Mouse (Mus musculus) kidney, adult 2 months (tissue): ENCODE data around the gene 1700020A23Rik. TPM values are rescaled to one million over a fixed set of nuclear protein-coding genes. Genes with fewer than 3 reads are reported as not detected.

Source experiments
- DNase-seq: peaks from one replicate; pipeline ENCODE4 v3.0.0; 2021
- H3K27ac ChIP-seq: fragments of 200-500 bp; 2 replicates; pipeline ENCODE4 v1.5.1; 2012; ENCODE audit warnings: low read depth, low read length, control low read depth, inconsistent platforms; ENCODE audit not compliant: insufficient read depth
- H3K27me3 ChIP-seq: fragments of 200-500 bp; replicated peaks from 2 replicates; pipeline ENCODE4 v1.6.1; 2012; ENCODE audit warnings: mild to moderate bottlenecking, moderate library complexity, low read length, inconsistent platforms; ENCODE audit not compliant: control insufficient read depth, insufficient read depth
- H3K36me3 ChIP-seq: fragments of 200-500 bp; 2 replicates; pipeline ENCODE4 v1.6.1; 2012; ENCODE audit warnings: mild to moderate bottlenecking, moderate library complexity, low read length, inconsistent platforms; ENCODE audit not compliant: control insufficient read depth, insufficient read depth
- H3K4me1 ChIP-seq: fragments of 200-500 bp; 2 replicates; pipeline ENCODE4 v1.6.1; 2011; ENCODE audit warnings: low read length; ENCODE audit not compliant: control insufficient read depth, insufficient read depth
- H3K4me3 ChIP-seq: fragments of 200-500 bp; 2 replicates; pipeline ENCODE4 v1.5.1; 2011; ENCODE audit warnings: mild to moderate bottlenecking, low read depth, low read length, control low read depth; ENCODE audit not compliant: insufficient read depth
- CTCF ChIP-seq: fragments of 200-500 bp; conservative IDR thresholded peaks from 2 replicates; pipeline ENCODE4 v1.5.1; 2011; ENCODE audit warnings: low read depth, mild to moderate bottlenecking, control low read depth, low read length, moderate library complexity, mixed read lengths; ENCODE audit not compliant: insufficient read depth, insufficient read length
- POLR2A ChIP-seq: fragments of 200-500 bp; IDR thresholded peaks from one replicate; pipeline ENCODE4 v1.6.1; 2011; ENCODE audit warnings: low read depth, low read length, control low read depth
- WGBS: fragments of 180-500 bp; shearing (Covaris S2); methylation state at CpG from one replicate; pipeline ENCODE4 v1.1.7; 2018; 5-methylcytosine and 5-hydroxymethylcytosine counted together
- polyA plus RNA-seq: library from polyadenylated mRNA; depleted of rRNA; stranded (reverse); fragments of >200 nt; gene quantifications from 2 replicates; pipeline ENCODE4 v1.2.3, GENCODE M21; 2012; rRNA removed

The 1700020A23Rik gene
- polyA plus RNA-seq, 1 experiment = 0.19 TPM

DNA sequence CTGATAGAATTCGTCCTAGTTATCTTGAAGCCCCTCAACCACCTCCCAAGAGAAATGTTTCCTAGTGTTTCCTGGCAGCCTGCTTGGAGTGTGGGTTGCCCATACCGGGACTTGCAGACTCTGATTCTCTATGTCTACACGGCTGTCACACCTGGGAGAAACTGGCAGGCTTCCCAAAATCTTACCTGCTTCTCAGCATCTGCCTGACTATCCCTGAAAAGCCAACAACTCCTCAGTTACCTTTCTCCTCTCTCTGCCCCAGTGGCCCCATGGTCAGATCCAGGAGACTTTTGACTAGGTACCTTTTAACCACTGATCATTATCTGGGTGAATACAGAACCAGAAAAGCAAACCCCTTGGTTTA is 46.6 kb downstream of the 1700020A23Rik start:
- DNase-seq = peak; percentile 13
- TF ChIP-seq POLR2A = no peak
- TF ChIP-seq CTCF = no peak
- WGBS = 32% methylated on average over 3 of the region's 3 CpGs
- Histone ChIP-seq H3K27ac (no peak overlapping the region), H3K4me3 (0 out of 2 replicates have a peak overlapping the region, but pooled peaks have one; percentile 2), H3K4me1 (peaks cover 16% of the 10 kb centered on the region), H3K36me3 (no peaks in the 10 kb centered on the region), H3K27me3 (no peaks in the 10 kb centered on the region)

DNA sequence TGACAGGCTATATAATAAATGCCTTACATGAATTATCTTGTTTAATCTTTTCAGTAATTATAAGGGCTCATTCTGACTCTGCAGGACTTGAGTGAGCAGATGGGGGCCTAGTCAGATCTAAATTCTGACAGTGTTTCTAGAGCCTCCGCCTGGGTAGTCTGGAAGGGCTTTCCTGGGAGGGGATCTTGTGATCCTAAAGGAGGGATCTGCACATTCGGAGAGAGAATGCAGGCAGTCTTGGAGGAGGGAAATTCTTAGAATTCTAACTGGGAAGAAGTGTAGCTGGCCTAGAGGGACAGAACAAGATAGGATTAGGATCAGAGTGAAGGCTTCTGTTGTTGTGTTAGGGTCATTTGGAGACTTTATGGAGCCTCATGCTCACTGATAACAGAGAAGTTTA is 47.2 kb downstream of the 1700020A23Rik start:
- TF ChIP-seq POLR2A (no peak), CTCF (no peak)
- no peak for DNase-seq
- WGBS = 61% methylated on average over 2 of the region's 2 CpGs
- no peaks in the 10 kb centered on the region for H3K27me3 ChIP-seq
- peaks cover 16% of the 10 kb centered on the region for H3K4me1 ChIP-seq
- no peaks in the 10 kb centered on the region for H3K36me3 ChIP-seq
- H3K27ac ChIP-seq = no peak overlapping the region
- H3K4me3 ChIP-seq = no peak overlapping the region

- Histone ChIP-seq H3K27ac (peak overlapping the region; percentile 26; the same call in 1 of the 2 replicates), H3K27me3 (no peaks in the 10 kb centered on the region), H3K4me3 (no peak overlapping the region; the same call in 1 of the 2 replicates), H3K4me1 (peaks cover 23% of the 10 kb centered on the region), H3K36me3 (no peaks in the 10 kb centered on the region)
- TF ChIP-seq CTCF (no peak), POLR2A (no peak)
- WGBS = 59% methylated on average over 6 of the region's 6 CpGs
- peak; percentile 27 for DNase-seq
These were observed 48.4 kb downstream of the 1700020A23Rik start for GRCm38 (mm10) chr2:130453421-130453820.

DNA sequence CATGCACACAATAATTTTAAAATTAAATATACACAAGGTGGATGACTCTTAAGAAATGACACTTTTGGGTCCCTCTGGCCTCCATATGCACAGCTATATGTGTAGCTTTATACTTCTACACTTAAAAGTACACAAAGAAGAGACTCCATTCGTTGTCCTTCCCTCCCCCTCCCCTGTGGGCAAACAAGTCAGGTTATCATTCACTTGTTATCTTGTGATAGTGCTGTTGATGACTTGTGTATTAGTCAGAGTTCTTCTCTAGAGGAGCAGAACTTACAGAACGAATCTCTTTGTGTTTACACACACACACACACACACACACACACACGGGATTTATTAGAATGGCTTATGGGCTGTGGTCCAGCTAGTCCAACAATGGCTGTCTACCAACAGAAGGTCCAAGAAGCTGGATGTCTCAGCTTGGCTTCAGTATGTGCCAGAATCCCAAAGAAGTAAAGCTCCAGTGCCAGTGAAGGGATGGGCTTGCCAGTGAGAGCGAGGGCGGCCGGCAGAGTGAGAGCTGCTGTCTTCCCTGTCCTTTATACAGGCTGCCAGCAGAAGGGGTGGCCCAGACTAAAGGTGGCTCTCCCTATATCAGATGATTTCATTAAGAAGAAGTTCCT is 49.8 kb downstream of the 1700020A23Rik start:
- Histone ChIP-seq H3K27me3 (no peaks in the 10 kb centered on the region), H3K27ac (no peak overlapping the region), H3K4me3 (no peak overlapping the region), H3K4me1 (peaks cover 17% of the 10 kb centered on the region), H3K36me3 (no peaks in the 10 kb centered on the region)
- TF ChIP-seq POLR2A = no peak
- no peak for TF ChIP-seq CTCF
- 77% methylated on average over 6 of the region's 6 CpGs for WGBS
- peak; percentile 7 for DNase-seq

Other genes starting within 250 kb of the 1700020A23Rik start
- gene Snrpb, start 225.9 kb upstream of the 1700020A23Rik start, polyA plus RNA-seq = 193 and 194 TPM in 2 replicates
- not detected in 2 replicates for gene Tmc2, start 210.1 kb upstream of the 1700020A23Rik start, polyA plus RNA-seq
- 22.1 and 26.8 TPM in 2 replicates for gene Nop56, start 130.8 kb upstream of the 1700020A23Rik start, polyA plus RNA-seq
- 524 and 525 TPM in 2 replicates for gene Idh3b, start 120.7 kb upstream of the 1700020A23Rik start, polyA plus RNA-seq
- gene Ebf4, start 110.1 kb upstream of the 1700020A23Rik start, polyA plus RNA-seq = 1.8 and 2.0 TPM in 2 replicates
- 14.7 and 15.0 TPM in 2 replicates for gene Cpxm1, start 7.7 kb upstream of the 1700020A23Rik start, polyA plus RNA-seq
- gene Gm28372, start within 50 bp of the 1700020A23Rik start, polyA plus RNA-seq = not detected in 2 replicates
- not detected in 2 replicates for gene Tmem239, start 1.2 kb downstream of the 1700020A23Rik start, polyA plus RNA-seq
- gene Vps16, start 19.1 kb downstream of the 1700020A23Rik start, polyA plus RNA-seq = 50.8 and 56.0 TPM in 2 replicates
- gene Pced1a, start 19.4 kb downstream of the 1700020A23Rik start, polyA plus RNA-seq = 27.4 and 33.4 TPM in 2 replicates
- 49.9 and 59.2 TPM in 2 replicates for gene Ptpra, start 45.0 kb downstream of the 1700020A23Rik start, polyA plus RNA-seq
- 86.9 and 116 TPM in 2 replicates for gene Mrps26, start 158.5 kb downstream of the 1700020A23Rik start, polyA plus RNA-seq
- not detected in 2 replicates for gene Oxt, start 170.9 kb downstream of the 1700020A23Rik start, polyA plus RNA-seq
- gene Avp, start 177.3 kb downstream of the 1700020A23Rik start, polyA plus RNA-seq = not detected in 2 replicates
- gene Fastkd5, start 224.8 kb downstream of the 1700020A23Rik start, polyA plus RNA-seq = 3.4 and 4.0 TPM in 2 replicates
- 7.3 and 8.0 TPM in 2 replicates for gene Ubox5, start 224.8 kb downstream of the 1700020A23Rik start, polyA plus RNA-seq
- 169 and 188 TPM in 2 replicates for gene Lzts3, start 237.5 kb downstream of the 1700020A23Rik start, polyA plus RNA-seq